Mouse (Mus musculus) kidney, postnatal 36 days (tissue): ENCODE data around the gene Bcdin3d.

Experiments used
- DNase-seq, 2 experiments: peaks; one replicate each; pipeline ENCODE4 v3.0.0; 2021 to 2022; ENCODE audit warnings: mixed read lengths in 2 of 2

Gene Bcdin3d

GRCm38 (mm10) chr15:99440112-99440815 is 34.3 kb downstream of the Bcdin3d start:
- DNase-seq = no peak

DNA sequence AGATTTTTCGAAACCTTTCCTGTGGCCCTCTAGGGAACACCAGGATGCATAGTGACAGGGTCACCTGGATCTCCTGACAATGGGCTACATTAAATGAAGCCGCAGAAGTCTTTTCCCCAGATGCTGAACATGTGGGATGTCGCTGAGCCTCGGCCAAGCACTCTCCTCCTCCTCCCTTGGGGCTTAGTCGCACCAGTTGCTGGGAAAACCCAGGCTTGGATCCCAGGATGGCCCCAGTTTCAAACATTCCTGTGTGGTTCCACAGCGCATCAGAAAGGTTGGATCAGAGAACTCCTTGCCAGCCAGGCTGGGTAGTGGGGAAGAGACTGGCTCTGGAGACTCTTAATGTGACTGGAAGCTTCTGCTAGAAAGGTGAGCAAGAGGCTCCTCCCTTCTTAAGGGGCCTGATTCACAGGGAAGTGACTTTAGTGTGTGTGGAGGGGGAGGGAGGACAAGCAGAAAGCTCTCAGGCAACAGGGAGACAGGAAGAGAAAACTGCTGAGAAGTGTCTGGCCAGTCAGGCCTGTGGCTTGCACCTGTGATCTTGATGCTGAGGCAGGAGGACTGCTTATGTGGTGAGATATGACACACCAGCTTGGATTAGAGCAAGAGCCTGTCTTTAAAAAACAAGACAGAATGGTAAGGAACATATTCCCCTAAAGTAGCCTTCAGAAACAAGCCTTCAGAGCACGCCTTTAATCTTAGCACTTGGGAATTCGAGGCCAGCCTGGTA is 35.4 kb downstream of the Bcdin3d start:
- no peak for DNase-seq

GRCm38 (mm10) chr15:99433913-99434312 is 40.6 kb downstream of the Bcdin3d start:
- DNase-seq = peak in 1 of 2 experiments; percentile 11

- DNase-seq = peak in 1 of 2 experiments; percentile 67
Observed at GRCm38 (mm10) chr15:99433081-99433718, 41.3 kb downstream of the Bcdin3d start.

DNA sequence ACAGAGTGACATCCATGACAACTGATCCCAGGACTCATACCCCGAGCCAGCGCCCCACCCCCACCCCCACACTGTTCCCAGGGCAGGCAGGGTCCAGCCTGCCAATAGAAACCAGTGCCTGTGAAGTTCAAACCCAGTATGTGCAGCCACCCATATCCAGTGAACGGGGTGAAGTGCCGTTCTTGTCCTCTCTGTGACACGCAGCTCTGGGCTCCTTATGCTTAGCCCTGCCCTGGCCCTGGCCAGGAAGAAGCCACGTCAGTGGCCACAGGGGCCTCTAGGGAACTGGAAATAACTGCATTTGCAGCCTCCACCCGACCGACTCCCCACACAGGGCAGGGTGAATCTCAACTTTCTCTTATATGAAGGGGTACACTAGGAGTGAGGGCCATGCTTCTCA is 42.6 kb downstream of the Bcdin3d start:
- DNase-seq = peak in 1 of 2 experiments; percentile 31

- no peak for DNase-seq
Observed at GRCm38 (mm10) chr15:99431504-99431903, 43.0 kb downstream of the Bcdin3d start.

DNA sequence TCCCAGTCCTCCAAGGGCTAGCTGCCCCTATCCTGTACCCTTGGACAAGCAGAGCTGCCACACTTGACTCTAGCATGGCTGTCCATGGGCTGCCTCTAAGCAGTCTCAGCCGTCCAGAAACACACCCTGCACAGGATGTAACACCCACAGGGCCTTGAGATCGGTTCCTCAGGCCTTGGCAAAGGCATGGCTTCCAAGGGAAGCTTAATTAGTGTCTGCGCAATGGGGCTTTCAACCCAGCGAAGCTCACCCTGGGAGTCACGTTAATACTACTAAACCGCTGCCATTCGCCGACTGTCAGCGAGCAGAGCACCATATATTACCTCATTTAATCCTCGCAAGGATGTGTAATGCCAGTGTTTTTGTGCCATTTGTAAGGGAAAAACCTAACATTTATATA is 43.5 kb downstream of the Bcdin3d start:
- DNase-seq = no peak

DNA sequence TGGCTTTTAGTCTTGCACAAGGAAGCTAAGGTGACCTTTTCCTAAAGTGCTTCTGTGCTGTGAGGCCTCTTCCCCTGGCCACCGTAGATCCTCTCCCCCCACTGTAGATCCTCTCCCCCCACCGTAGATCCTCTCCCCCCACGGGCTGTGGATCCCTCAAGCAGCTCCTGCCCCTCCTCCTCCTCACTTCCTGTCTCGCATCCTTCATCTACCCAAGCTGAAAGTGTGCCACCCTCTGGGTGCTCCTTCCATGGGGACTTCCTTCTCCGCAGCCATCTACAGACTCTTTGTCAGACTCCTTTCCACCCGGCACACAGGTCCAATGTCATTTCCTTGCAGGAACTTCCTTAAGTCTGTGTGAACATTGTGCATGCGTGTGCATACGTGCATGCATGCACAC is 44.1 kb downstream of the Bcdin3d start:
- DNase-seq = no peak

DNA sequence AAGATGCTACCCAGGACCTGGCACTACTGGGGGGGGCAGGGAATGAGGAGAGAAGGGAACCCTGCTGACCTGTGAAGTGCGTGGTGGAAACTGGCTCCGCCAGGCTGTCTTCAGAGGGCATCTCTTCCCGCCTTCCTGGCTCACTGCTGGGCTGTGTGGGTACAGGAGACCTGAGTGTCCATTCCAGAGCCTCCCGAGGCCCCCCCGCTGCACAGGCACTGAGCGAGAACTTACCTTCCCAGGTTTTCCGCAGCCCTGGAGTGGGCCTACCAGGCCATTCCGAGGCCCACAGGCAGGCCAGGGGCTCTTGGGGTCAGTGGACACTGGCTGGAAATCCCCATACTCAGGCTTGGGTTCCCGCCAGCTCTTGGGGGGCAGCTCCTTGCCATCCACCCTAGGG is 50.6 kb downstream of the Bcdin3d start:
- DNase-seq = no peak

DNA sequence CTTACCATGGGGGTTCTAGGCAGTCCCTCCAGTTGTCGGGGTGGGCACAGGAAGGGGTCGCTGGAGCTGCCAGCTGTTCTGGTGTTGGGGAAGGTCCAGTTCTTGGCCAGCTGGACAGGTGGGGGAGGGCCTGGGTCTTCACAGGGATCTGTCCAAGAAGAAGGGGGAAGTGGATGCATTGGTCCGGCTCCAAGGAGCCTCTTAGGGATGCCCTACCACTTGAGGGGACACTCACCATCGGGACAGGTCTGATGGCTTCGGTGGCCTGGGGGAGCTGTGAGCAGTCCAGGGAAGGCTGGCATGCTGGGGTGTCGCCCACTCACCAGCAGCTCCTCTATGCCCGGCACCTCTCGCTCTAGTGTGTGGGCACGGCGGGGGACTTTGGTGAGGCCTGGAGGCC is 51.4 kb downstream of the Bcdin3d start:
- DNase-seq = no peak

DNA sequence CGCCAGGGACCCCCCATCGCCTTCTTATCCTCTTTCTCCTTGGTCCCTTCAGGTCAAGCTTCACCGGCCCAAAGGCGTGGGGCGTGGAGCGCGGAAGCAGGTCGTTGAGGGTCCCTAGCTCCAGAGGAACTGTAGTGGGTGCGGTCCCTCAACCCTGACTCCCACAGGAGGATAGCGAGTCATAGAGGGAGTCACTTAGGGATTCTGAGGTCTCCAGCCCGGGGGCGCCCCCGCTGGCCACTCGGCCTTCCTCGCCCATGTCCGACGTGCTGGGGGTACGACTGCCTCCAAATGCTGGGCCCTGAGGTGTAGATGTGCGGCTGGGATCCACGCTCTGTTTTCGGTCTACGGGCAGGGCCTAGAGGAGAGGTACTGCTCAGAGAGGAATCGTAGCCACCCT is 52.0 kb downstream of the Bcdin3d start:
- no peak for DNase-seq

DNA sequence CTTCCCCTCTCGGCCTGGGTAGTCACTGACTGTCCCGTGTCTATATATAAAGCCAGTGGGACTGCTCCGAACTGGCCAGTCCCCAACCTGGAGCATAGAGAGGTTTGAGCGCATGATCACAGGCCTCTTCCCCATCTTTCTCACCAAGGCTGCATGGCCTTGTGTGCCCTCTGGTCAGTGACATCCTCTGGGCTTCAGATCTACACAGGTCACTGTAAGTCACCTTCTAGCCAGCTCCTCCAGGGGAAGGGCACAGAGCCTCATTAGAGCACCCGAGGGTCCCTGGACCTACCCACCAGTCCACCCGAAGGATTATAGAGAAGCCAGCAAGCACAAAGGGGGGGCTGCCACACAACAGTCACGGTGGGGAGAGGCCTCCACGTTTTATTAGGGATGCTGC is 52.9 kb downstream of the Bcdin3d start:
- DNase-seq = no peak

DNA sequence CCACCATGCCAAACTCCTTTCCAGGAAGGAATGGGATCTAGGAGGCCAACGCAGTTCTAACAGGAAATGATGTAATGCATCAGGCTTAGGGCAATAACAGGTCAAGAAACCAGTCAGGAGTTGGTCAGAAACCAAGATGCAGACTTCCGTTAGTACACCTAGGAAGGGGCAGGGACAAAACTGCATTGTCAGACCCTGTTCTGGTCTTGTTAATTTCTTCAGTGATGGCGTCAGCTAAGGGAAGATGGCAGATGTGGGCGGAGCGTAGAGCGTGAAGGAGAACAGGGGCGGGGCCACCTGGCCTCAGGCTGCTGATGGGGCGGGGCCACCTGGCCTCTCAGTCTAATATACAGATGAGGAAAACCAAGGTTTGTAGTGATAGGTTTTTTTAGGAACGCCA is 53.4 kb downstream of the Bcdin3d start:
- peak in 1 of 2 experiments; percentile 53 for DNase-seq

GRCm38 (mm10) chr15:99420521-99421014 is 54.0 kb downstream of the Bcdin3d start:
- peak; percentile 66 to 77 for DNase-seq

DNA sequence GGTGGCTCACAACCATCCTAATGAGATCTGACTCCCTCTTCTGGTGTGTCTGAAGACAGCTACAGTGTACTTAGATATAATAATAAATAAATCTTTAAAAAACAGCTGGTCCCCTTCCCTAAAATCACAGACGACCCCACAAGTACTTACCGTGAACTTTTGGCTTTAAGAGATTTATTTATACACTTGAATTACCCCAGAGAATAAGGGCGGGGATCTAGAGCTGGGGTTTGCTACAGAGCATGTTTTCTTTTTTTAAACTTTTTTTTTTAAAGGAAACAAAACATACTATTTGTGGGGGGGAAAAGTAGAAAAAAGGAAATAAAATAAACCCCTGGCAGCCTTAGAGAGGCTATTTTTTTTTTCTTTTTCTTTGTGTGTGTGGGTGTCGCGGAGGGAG is 54.4 kb downstream of the Bcdin3d start:
- DNase-seq = no peak
